Mouse (Mus musculus) embryonic facial prominence, embryonic 15.5 days (tissue): ENCODE data around the gene Ifna4. TPM values are rescaled to one million over a fixed set of nuclear protein-coding genes. Genes with fewer than 3 reads are reported as not detected.

Experiments used
- ATAC-seq: fragments of 200-750 bp; cut with Nextera tagmentation; 2 replicates; pipeline ENCODE4 v1.8.0; 2017; ENCODE audit warnings: low read depth, moderate TSS enrichment; ENCODE audit not compliant: insufficient number of reproducible peaks, low FRiP score, low TSS enrichment
- H3K27ac ChIP-seq: fragments of 300-500 bp; sonication (generic); replicated peaks from 2 replicates; pipeline ENCODE4 v1.5.1; 2015; ENCODE audit warnings: mild to moderate bottlenecking, inconsistent platforms
- H3K27me3 ChIP-seq: fragments of 300-500 bp; sonication (generic); 2 replicates; pipeline ENCODE4 v1.6.1; 2015; ENCODE audit warnings: inconsistent platforms
- H3K36me3 ChIP-seq: fragments of 300-500 bp; sonication (generic); 2 replicates; pipeline ENCODE4 v1.6.1; 2015; ENCODE audit warnings: mild to moderate bottlenecking, inconsistent platforms
- H3K4me1 ChIP-seq: fragments of 300-500 bp; sonication (generic); 2 replicates; pipeline ENCODE4 v1.6.1; 2015; ENCODE audit warnings: inconsistent platforms
- H3K4me2 ChIP-seq: fragments of 300-500 bp; sonication (generic); replicated peaks from 2 replicates; pipeline ENCODE4 v1.6.1; 2015; ENCODE audit warnings: mild to moderate bottlenecking, inconsistent platforms
- H3K4me3 ChIP-seq: fragments of 300-500 bp; sonication (generic); replicated peaks from 2 replicates; pipeline ENCODE4 v1.5.1; 2015; ENCODE audit warnings: mild to moderate bottlenecking, inconsistent platforms
- H3K9ac ChIP-seq: fragments of 300-500 bp; sonication (generic); 2 replicates; pipeline ENCODE4 v1.6.1; 2015; ENCODE audit warnings: inconsistent platforms
- H3K9me3 ChIP-seq: fragments of 300-500 bp; sonication (generic); replicated peaks from 2 replicates; pipeline ENCODE4 v1.6.1; 2016; ENCODE audit warnings: inconsistent platforms
- WGBS: fragments of 180-500 bp; shearing (Covaris S2); methylation state at CpG from one replicate; pipeline ENCODE4 v1.1.7; 2015; 5-methylcytosine and 5-hydroxymethylcytosine counted together
- polyA plus RNA-seq: library from polyadenylated mRNA; unstranded; fragments of >200 nt; fragmentation: Nextera tagmentation; extraction: Ambion mirVana; gene quantifications from 2 replicates; pipeline ENCODE4 v1.2.1, GENCODE M21; 2015

The Ifna4 gene
- polyA plus RNA-seq, 1 experiment from 2014 or later = not detected

GRCm38 (mm10) chr4:88867366-88867925 lies 25.8 kb downstream of the Ifna4 start:
- H3K4me1 ChIP-seq = 0 out of 2 replicates have a peak, but pooled peaks cover 4% of the 10 kb centered on the region
- peak overlapping the region; percentile 28; the same call in 1 of the 2 replicates for H3K9ac ChIP-seq
- H3K4me3 ChIP-seq = peak overlapping the region; percentile 52
- WGBS = under 1% methylated on average over 8 of the region's 8 CpGs
- peak overlapping the region; percentile 91 for H3K4me2 ChIP-seq
- H3K9me3 ChIP-seq = no peaks in the 10 kb centered on the region
- no peak for ATAC-seq
- no peak overlapping the region for H3K27ac ChIP-seq
- H3K27me3 ChIP-seq = peaks cover 3% of the 10 kb centered on the region; the same call in 1 of the 2 replicates
- no peaks in the 10 kb centered on the region for H3K36me3 ChIP-seq

DNA sequence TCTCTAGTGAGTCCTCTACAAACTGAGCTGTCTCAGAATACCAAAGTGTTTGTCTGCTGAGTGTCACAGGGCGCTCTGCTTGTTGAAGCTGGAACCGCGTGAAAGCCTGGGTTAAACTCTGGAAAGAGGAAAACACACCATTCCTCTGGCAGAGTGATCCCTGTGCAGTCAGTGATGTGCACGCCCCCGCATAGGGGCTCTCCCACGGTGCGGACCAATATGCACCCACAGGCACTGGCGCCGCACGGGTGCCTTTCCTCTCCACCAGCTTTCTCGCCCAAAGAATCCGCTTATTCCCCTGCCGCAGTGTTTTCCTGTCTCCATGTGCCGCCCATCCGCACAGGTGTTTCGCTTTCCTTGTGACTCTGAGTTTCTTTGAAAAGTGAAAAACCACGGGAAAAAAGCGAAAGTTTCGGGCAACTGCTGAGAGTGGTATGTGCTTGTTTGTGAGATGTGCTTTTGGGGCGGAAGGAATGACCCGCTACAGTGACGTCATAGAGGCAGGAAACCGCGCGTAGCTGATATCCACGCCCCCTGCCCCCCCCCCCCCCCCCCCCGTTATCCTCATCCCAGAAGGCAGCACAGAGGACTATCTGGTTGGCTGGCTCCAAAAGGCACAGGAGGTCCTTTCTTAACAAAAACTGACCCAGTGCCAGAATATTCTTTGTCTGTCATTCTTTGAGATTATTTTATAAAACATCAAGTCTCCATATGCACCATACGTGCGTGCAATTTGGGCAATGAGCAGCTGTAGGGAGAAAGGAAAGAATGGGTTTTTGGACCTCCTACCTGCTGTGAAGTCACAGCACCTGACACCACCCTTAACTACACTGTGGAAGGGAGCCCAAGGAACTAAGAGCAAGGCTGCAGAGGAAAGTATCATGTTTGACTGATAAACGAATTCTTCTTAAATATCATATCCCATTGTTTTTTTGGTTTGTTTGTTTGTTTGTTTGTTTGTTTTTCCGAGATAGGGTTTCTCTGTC lies 26.6 kb downstream of the Ifna4 start:
- Histone ChIP-seq H3K36me3 (no peaks in the 10 kb centered on the region), H3K4me3 (peak overlapping the region; percentile 52), H3K9me3 (no peaks in the 10 kb centered on the region), H3K4me1 (0 out of 2 replicates have a peak, but pooled peaks cover 4% of the 10 kb centered on the region), H3K4me2 (peak overlapping the region; percentile 91), H3K27me3 (peaks cover 3% of the 10 kb centered on the region; the same call in 1 of the 2 replicates), H3K9ac (peak overlapping the region; percentile 28; the same call in 1 of the 2 replicates), H3K27ac (no peak overlapping the region)
- ATAC-seq = no peak
- 7% methylated on average over 31 of the region's 31 CpGs for WGBS

DNA sequence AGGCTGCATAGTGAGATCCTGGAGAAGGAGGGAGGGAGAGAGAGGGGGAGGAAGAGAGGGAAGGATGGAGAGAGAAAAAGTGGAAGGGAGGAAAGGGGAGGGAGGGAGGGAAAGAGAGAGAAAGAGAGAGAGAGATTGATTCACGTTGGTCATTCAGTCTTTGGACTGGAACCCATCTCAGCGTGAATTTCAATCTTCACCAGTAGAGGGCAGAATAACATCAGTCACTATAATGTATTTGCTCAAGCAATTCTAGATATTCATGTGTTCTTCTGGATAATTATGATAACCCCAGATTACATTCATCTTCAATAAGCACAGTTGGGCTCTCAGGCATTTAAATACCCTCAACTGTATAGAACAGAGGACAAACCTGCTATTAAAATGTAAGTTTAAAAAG lies 31.0 kb downstream of the Ifna4 start:
- no peak overlapping the region for H3K4me2 ChIP-seq
- 0 out of 2 replicates have a peak, but pooled peaks cover 4% of the 10 kb centered on the region for H3K4me1 ChIP-seq
- no peak overlapping the region for H3K9ac ChIP-seq
- no peaks in the 10 kb centered on the region for H3K9me3 ChIP-seq
- no peaks in the 10 kb centered on the region for H3K36me3 ChIP-seq
- H3K4me3 ChIP-seq = no peak overlapping the region
- no peak for ATAC-seq
- WGBS = 0% methylated on average over 2 of the region's 2 CpGs
- no peak overlapping the region for H3K27ac ChIP-seq
- peaks cover 3% of the 10 kb centered on the region; the same call in 1 of the 2 replicates for H3K27me3 ChIP-seq

- no peak for ATAC-seq
- Histone ChIP-seq H3K27me3 (peaks cover 3% of the 10 kb centered on the region; the same call in 1 of the 2 replicates), H3K27ac (no peak overlapping the region), H3K9ac (no peak overlapping the region), H3K4me3 (no peak overlapping the region), H3K4me2 (no peak overlapping the region), H3K9me3 (no peaks in the 10 kb centered on the region), H3K36me3 (no peaks in the 10 kb centered on the region), H3K4me1 (no peaks in the 10 kb centered on the region)
- 60% methylated on average over 4 of the region's 4 CpGs for WGBS
Observed at GRCm38 (mm10) chr4:88875435-88876095, 33.9 kb downstream of the Ifna4 start.

DNA sequence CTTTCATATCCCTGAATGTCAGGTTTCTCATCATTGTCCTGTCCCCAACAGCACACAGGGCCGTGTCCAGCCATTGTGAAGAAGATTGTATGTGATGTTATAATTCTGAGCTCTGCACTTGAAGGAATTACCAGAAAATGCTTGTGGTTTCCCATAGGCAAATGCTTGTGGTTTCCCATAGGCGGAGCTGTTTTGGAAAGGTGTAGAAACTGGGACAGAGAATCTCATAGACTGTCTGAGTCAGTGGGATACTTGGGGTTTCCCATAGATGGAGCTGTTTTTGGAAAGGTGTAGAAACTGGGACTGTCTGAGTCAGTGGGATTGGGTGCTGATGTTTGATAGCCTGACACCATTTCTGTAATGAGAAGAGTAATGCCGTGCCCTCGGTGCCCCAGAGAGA lies 34.9 kb downstream of the Ifna4 start:
- ATAC-seq = no peak
- WGBS = 75% methylated on average over 4 of the region's 4 CpGs
- Histone ChIP-seq H3K9ac (no peak overlapping the region), H3K27me3 (peaks cover 3% of the 10 kb centered on the region; the same call in 1 of the 2 replicates), H3K4me2 (no peak overlapping the region), H3K36me3 (no peaks in the 10 kb centered on the region), H3K4me1 (no peaks in the 10 kb centered on the region), H3K27ac (no peak overlapping the region), H3K4me3 (no peak overlapping the region), H3K9me3 (no peaks in the 10 kb centered on the region)

GRCm38 (mm10) chr4:88878246-88878645 lies 36.6 kb downstream of the Ifna4 start:
- Histone ChIP-seq H3K27ac (no peak overlapping the region), H3K4me3 (no peak overlapping the region), H3K36me3 (no peaks in the 10 kb centered on the region), H3K4me1 (no peaks in the 10 kb centered on the region), H3K4me2 (no peak overlapping the region), H3K9ac (no peak overlapping the region), H3K9me3 (no peaks in the 10 kb centered on the region), H3K27me3 (no peaks in the 10 kb centered on the region)
- WGBS = 41% methylated on average over 10 of the region's 10 CpGs
- ATAC-seq = no peak

- Histone ChIP-seq H3K9me3 (no peaks in the 10 kb centered on the region), H3K4me3 (no peak overlapping the region), H3K9ac (no peak overlapping the region), H3K4me1 (no peaks in the 10 kb centered on the region), H3K4me2 (no peak overlapping the region), H3K27ac (no peak overlapping the region), H3K36me3 (no peaks in the 10 kb centered on the region), H3K27me3 (no peaks in the 10 kb centered on the region)
- no peak for ATAC-seq
- 74% methylated on average over 4 of the region's 4 CpGs for WGBS
Observed at GRCm38 (mm10) chr4:88878772-88879171, 37.1 kb downstream of the Ifna4 start.

DNA sequence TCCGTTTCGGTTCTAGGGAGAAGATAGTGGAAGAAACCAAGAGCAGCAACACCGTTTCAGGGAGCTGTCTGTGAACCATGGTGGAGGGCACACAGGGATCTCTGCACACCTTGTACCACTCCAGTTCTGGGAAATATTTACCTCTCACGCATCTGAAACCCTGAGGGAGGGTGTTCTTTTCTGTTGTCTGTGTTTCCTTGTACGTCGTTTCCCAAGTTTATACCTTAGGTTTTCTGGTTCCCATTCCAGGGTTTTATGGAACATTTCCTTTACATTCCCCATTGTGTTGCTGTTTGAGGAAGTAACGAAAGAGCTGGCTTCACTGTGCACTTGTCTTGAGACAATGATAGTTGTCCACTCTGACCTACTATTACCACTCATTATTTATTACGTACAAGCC lies 38.4 kb downstream of the Ifna4 start, which contains the start of gene Ifne:
Ifne (minus strand) TSS at position 101 of the 400 bp plus-strand sequence.
- Histone ChIP-seq H3K9ac (no peak within 1 kb of the TSS), H3K27me3 (no peaks in the 10 kb centered on the region), H3K4me2 (no peak within 1 kb of the TSS), H3K27ac (no peak within 1 kb of the TSS), H3K36me3 (no peaks in the 10 kb centered on the region), H3K4me3 (no peak within 1 kb of the TSS), H3K9me3 (no peaks in the 10 kb centered on the region), H3K4me1 (no peaks in the 10 kb centered on the region)
- no peak for ATAC-seq
- 88% methylated on average over 8 of the region's 8 CpGs for WGBS

DNA sequence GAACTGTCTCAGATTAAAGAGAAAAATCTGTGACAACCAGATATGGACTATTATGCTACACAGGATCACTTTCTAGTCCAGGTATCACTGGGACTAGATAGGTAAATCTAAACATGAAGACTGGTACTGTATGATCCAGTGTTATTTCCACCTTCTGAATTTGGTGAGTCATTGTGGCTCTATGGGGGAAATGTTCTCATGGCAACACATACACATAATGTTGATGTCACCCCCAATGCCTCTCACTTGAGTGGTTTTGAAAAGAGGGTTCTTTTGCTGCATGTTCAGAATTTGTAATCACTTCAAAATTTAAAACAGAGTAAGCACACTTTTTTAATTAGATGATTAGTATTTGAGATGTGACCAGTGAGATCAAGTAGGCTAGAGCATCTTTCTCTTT lies 46.6 kb downstream of the Ifna4 start:
- Histone ChIP-seq H3K4me1 (no peaks in the 10 kb centered on the region), H3K36me3 (no peaks in the 10 kb centered on the region), H3K9me3 (no peaks in the 10 kb centered on the region), H3K9ac (no peak overlapping the region), H3K27me3 (no peaks in the 10 kb centered on the region), H3K4me3 (no peak overlapping the region), H3K27ac (no peak overlapping the region), H3K4me2 (no peak overlapping the region)
- ATAC-seq = no peak
